Mouse (Mus musculus) cerebellum, adult 2 months (tissue): ENCODE measurements at regions not wholly inside any gene's neighbourhood (a gene's known extent, or its start where the extent isn't known, plus 50 kb on each side); places are given as distances from the start of the nearest gene placed in this dataset.

ENCODE experiments used
- CTCF ChIP-seq: fragments of 200-500 bp; IDR thresholded peaks from 2 replicates; pipeline ENCODE4 v1.5.1; 2011; ENCODE audit warnings: low read depth, mild to moderate bottlenecking, control low read depth, low read length, moderate library complexity, borderline replicate concordance; ENCODE audit not compliant: insufficient read depth
- POLR2A ChIP-seq: fragments of 200-500 bp; IDR thresholded peaks from 2 replicates; pipeline ENCODE4 v1.6.1; 2011; ENCODE audit warnings: low read length, control low read depth, borderline replicate concordance; ENCODE audit not compliant: insufficient read depth

GRCm38 (mm10) chr6:143402766-143403165 is 235.7 kb downstream of the Etnk1 start:
- TF ChIP-seq POLR2A = no peak
- no peak for TF ChIP-seq CTCF
